Mouse (Mus musculus) CH12F3 (cell line): Measurements from ENCODE around the gene Tssc4.

ENCODE experiments used
- in situ Hi-C: fragments of 300-500 bp; cut with MboI; formaldehyde crosslinking; loops from 2 replicates; pipeline ENCODE4 v1.14.3; 2020; ENCODE audit warnings: low sequenced_read_pairs

The Tssc4 gene

GRCm38 (mm10) chr7:143067469-143067868, 1.6 kb upstream of the Tssc4 start:
- in situ Hi-C loops, result loop anchor here (5.0 kb wide), 1 partner anchor 60 kb away; the partner anchor contains the start of gene Tspan32

- in situ Hi-C loops, result loop anchor here (5.0 kb wide), 1 partner anchor 61 kb away; the partner anchor contains the start of gene Tspan32
Observed at GRCm38 (mm10) chr7:143067897-143068296, 1.2 kb upstream of the Tssc4 start.

DNA sequence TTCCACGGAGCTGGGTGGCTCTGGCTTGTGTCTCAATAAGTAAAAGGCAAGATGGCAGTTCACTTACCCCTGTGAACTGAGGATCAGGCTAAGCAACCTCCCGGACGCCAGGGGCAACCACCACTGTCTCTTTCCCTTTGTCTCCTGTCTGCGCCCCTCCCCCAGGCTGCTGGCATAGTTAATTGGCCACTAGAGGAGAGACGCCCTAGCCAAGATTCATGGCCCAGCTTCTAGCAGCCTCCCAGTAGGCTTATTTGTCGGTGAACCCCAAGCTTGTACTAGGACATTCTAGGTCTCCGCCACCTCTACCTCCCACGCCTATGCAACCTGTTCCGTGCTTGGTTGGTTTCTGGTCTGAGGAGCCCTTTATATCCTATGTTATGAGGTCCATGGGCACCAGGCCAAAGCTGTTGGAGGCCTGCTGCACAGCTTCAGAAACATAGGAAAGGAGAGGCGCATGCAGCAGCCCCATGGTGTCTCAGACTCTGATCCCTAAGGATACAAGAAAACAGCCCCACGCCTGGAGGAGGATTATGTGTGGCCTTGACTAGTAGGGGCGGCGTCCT, 650 bp upstream of the Tssc4 start:
- in situ Hi-C loops, result loop anchor here (5.0 kb wide), 1 partner anchor 61 kb away; the partner anchor contains the start of gene Tspan32

GRCm38 (mm10) chr7:143069751-143070400, 827 bp downstream of the Tssc4 start:
- in situ Hi-C loops, result loop anchor here (5.0 kb wide), 1 partner anchor 63 kb away; the partner anchor contains the start of gene Tspan32

- in situ Hi-C loops, result no loop called here
Observed at GRCm38 (mm10) chr7:143070506-143071070, 1.5 kb downstream of the Tssc4 start.

GRCm38 (mm10) chr7:143072605-143073004, 3.6 kb downstream of the Tssc4 start:
- in situ Hi-C loops, result no loop called here

GRCm38 (mm10) chr7:143073086-143073485, 4.0 kb downstream of the Tssc4 start:
- in situ Hi-C loops, result no loop called here

GRCm38 (mm10) chr7:143075394-143075793, 6.3 kb downstream of the Tssc4 start:
- in situ Hi-C loops, result loop anchor here (25.0 kb wide), 1 partner anchor 163 kb away; no protein-coding TSS in a partner anchor

DNA sequence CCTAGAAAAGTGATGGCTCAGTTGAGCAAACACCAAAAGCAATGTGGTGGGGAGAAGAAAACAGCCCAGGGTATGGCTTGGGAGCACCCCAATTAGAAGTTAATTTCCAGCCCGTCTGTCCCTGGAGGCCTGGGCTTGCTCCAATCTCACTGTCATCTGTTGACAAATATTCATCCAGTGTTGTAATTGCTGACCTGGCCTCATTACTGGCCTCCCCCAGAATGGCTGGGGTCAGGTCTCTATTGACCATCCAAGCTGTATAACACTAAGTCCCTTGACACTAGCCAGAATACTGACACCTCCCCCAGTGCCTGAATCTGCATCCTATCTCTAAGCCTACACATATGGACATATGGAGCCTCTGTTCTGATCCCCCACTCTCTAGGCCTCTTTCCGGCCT, 8.3 kb downstream of the Tssc4 start:
- in situ Hi-C loops, result loop anchor here (25.0 kb wide), 1 partner anchor 165 kb away; no protein-coding TSS in a partner anchor

- in situ Hi-C loops, result loop anchor here (25.0 kb wide), 1 partner anchor 170 kb away; no protein-coding TSS in a partner anchor
Observed at GRCm38 (mm10) chr7:143082024-143082423, 13.0 kb downstream of the Tssc4 start.

DNA sequence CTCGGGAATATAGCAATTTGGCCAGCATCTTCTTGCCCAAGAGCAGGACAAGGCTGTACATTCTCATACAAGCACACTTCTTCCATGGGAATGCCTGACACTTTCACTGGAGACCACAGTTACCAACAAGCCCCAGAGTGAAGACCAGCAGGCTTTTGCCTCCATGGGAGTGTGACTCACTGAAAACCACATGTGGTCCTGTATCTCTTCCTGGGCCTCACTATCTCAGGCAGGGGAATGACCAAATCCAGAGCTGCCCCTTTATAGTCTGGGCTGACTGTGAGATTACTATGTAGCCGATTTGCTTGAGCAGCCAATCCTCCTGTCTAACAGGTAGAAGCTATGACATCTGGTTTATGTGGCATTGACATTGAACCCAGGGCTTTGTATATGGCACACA, 14.7 kb downstream of the Tssc4 start:
- in situ Hi-C loops, result loop anchor here (25.0 kb wide), 1 partner anchor 171 kb away; no protein-coding TSS in a partner anchor

- in situ Hi-C loops, result loop anchor here (25.0 kb wide), 1 partner anchor 174 kb away; no protein-coding TSS in a partner anchor
Observed at GRCm38 (mm10) chr7:143086366-143086765, 17.3 kb downstream of the Tssc4 start.

DNA sequence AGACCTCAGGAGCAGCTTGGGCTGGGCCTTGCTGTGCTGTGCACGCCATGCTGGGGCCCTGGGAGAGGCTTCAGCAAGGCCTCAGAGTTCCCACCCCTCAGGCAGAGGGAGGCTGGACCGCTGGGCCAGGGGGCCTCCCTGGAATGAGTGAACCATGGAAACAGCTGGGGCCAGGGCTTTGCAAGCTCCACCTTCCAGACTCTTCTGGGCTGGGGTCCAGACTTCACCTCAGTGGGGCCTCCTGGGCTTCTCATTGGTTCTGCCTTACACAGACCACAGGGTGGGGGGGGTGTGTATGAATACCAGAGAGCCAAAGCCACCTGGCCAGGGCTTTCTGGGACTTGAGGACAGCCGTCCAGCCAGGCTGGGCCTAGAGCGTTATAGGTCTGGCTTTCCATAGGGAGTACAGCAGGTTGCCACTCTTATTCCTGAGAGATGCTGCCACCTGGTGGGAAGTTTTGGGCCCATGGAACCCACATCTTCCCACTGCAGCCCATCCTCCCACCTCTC, 18.1 kb downstream of the Tssc4 start:
- in situ Hi-C loops, result loop anchor here (25.0 kb wide), 1 partner anchor 175 kb away; no protein-coding TSS in a partner anchor

- in situ Hi-C loops, result loop anchor here (25.0 kb wide), 1 partner anchor 182 kb away; no protein-coding TSS in a partner anchor
Observed at GRCm38 (mm10) chr7:143093847-143094246, 24.8 kb downstream of the Tssc4 start.

GRCm38 (mm10) chr7:143094592-143095553, 25.8 kb downstream of the Tssc4 start, which contains the start of gene Trpm5:
Gene Trpm5 (minus strand): TSS chr7:143094642.
- in situ Hi-C loops, result loop anchor here (25.0 kb wide), 1 partner anchor 183 kb away; no protein-coding TSS in a partner anchor

DNA sequence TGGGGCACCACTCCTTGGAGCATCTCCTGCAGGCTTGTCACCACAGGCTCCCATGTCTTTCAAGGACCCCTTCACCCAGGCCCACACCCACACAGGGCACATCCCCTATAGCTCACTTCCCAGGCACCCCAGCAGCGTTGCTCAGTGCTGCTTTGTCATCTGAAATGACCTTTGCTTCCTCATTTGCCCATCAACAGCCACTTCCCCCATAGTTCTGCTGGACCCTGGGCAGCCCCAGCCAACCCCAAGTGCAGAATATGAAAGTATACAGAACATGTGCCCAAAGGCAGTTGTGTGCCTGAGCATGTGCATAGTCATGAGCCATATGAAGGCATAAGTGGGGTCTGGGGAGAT, 26.5 kb downstream of the Tssc4 start:
- in situ Hi-C loops, result loop anchor here (25.0 kb wide), 1 partner anchor 183 kb away; no protein-coding TSS in a partner anchor

DNA sequence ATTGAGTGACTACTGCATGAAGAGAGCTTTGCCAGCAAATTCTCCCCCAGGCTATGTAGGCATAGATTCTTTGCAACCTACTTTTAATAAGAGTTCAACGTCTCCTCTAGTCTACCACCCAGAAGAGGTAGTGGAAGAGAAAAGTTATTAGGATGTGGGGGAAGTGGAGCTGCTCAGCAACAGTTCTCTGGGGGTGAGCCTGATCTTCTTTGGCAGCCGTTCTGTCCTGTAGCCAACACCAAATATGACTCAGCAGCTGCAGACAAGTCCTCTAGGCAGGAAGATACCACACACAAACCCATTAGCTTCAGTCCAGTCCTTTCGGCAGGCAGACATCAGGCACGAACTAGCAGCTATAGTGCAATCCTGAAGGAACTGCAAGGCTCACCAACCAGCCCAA, 31.7 kb downstream of the Tssc4 start:
- in situ Hi-C loops, result no loop called here

DNA sequence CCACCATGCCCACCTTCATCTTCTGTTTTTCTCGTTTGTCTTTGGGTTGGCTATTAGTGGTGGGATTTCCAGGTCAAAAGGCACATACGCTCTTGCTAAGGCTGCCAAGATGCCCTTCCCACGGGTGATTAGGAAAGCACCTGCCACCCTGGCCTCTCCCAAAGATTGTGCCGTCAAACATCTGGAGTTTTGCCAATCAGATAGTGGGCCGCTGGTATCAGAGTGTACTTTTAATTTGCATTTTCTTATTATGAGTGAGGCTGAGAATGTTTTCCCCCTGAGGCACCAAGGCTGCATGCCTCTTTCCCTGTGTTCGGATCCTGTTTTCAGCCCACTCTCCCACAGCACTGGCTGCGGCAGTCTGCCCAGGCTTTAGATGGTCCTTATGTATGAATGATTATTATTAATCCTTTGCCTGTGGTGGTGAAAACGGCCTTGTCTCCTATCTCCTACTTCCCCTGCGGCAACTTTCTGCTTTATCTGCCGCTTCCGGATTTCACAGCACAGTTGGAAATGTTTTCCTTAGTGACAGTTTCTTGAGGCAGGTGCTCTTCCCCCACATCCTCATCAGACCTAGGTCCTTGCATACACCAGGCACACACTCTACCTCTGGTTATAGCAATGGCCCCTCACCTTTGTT, 36.3 kb downstream of the Tssc4 start:
- in situ Hi-C loops, result no loop called here

DNA sequence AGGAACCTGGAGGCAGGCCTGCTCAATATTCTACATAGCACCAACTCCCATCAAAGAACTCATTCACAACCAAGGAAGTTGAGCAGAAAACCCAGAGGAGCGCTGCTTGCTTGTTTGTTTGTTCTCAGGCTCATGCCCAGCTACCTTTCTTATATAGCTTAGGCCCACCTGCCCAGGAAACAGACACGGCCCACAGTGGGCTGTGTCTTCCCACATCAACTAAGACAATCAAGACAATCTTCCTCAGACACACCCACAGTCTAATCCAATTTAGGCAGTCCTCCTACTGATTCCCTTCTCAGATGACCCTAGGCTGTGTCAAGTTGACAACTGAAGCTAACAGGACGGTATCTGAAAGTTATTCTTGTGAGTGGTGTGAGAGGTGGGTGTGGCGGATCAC, 37.0 kb downstream of the Tssc4 start, which contains the start of gene Kcnq1:
TSS of gene Kcnq1 (plus strand) at position 301 of the 400 bp plus-strand sequence.
- in situ Hi-C loops, result no loop called here
